Mouse (Mus musculus): ENCODE measurements around the gene Gm436. TPM values are rescaled to one million over a fixed set of nuclear protein-coding genes. Genes with fewer than 3 reads are reported as not detected.

Gm436 gene
- polyA plus RNA-seq (2012; rRNA removed): not detected in 2 replicates

- no peak for DNase-seq (ENCODE audit: extremely low spot score in 1 of 2, low spot score in 1 of 2)
Observed at GRCm38 (mm10) chr4:144686268-144686667, at the start of gene Gm436. Gene Gm436 (minus strand): TSS chr4:144686368.

- no peak for DNase-seq (ENCODE audit: extremely low spot score in 1 of 2, low spot score in 1 of 2)
Observed at GRCm38 (mm10) chr4:144721304-144721703, 35.1 kb upstream of the Gm436 start, which contains the start of gene Gm13178. Gene Gm13178 (minus strand): TSS chr4:144721404.

GRCm38 (mm10) chr4:144719691-144720090 lies 33.5 kb upstream of the Gm436 start:
- no peak for DNase-seq (ENCODE audit: extremely low spot score in 1 of 2, low spot score in 1 of 2)

GRCm38 (mm10) chr4:144718288-144718687 lies 32.1 kb upstream of the Gm436 start:
- no peak for DNase-seq (ENCODE audit: extremely low spot score in 1 of 2, low spot score in 1 of 2)

GRCm38 (mm10) chr4:144638263-144638662 lies 47.9 kb downstream of the Gm436 start:
- no peak for DNase-seq (ENCODE audit: extremely low spot score in 1 of 2, low spot score in 1 of 2)

Other genes starting within 250 kb of the Gm436 start
- not detected in 2 replicates for gene 1700012P22Rik, start 247.6 kb downstream of the Gm436 start, polyA plus RNA-seq (2012; rRNA removed)
- not detected in 2 replicates for gene Gm9944, start 233.1 kb downstream of the Gm436 start, polyA plus RNA-seq (2012; rRNA removed)
- gene Aadacl3, start 222.6 kb downstream of the Gm436 start, polyA plus RNA-seq (2012; rRNA removed): not detected in 2 replicates
- not detected in 2 replicates for gene 9430007A20Rik, start 166.5 kb downstream of the Gm436 start, polyA plus RNA-seq (2012; rRNA removed)
- not detected in 2 replicates for gene Gm13124, start 121.2 kb downstream of the Gm436 start, polyA plus RNA-seq (2012; rRNA removed)
- gene Aadacl4, start 72.7 kb downstream of the Gm436 start, polyA plus RNA-seq (2012; rRNA removed): not detected in 2 replicates
- gene Gm13178, start 35.0 kb upstream of the Gm436 start, polyA plus RNA-seq (2012; rRNA removed): not detected in 2 replicates
- not detected in 2 replicates for gene Gm438, start 100.2 kb upstream of the Gm436 start, polyA plus RNA-seq (2012; rRNA removed)
- gene Dhrs3, start 206.5 kb upstream of the Gm436 start, polyA plus RNA-seq (2012; rRNA removed): 26.4 and 28.0 TPM in 2 replicates

All from frontal cortex, adult 2 months (tissue).